Mouse (Mus musculus) cerebellum, adult 9-10 months (tissue): ENCODE results near the gene Ppp1r13b.

ENCODE experiments used
- DNase-seq: peaks from one replicate; pipeline ENCODE4 v3.0.0; 2022

Ppp1r13b gene

GRCm38 (mm10) chr12:111916514-111917217, 8.8 kb upstream of the Ppp1r13b start:
- no peak for DNase-seq

- no peak for DNase-seq
Observed at GRCm38 (mm10) chr12:111915781-111916180, 7.9 kb upstream of the Ppp1r13b start.

GRCm38 (mm10) chr12:111914031-111914430, 6.1 kb upstream of the Ppp1r13b start:
- DNase-seq: no peak

DNA sequence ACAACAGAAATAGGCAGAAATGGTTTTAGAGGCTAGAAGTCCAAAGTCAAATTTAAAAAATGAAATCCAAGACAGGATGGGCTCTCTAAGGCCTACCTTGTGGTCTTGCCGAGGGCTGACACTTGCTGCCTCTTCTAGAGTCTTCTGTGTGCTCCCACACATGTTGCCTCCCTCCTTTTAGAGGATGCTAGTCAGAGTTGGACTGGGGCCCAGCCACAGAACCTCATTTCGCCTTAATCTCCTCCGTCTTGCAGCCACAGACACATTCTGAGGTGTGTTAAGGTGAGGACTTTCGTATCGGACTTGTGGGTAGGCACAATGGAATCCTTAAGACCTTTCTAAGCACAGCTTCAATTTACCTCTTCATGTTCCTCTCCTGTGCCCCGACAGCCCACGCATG, 4.9 kb upstream of the Ppp1r13b start:
- no peak for DNase-seq

DNA sequence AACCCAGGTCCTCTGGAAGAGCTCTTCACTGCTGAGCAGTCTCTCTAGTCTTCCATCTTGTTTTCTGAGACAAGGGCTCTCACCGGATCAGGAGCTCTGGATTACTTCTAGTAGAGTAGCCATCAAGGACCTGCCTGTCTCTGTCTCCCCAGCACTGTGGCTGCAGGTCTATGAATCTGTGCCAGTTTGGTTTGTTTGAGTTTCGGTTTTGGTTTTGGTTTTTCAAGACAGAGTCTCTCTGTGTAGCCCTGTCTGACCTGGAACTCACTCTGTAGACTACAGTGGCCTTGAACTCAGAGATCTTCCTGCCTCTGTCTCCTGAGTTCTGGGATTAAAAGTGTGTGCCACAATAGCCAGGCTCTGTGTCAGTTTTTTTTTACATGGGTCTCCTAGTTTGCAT, 3.9 kb upstream of the Ppp1r13b start:
- no peak for DNase-seq

- DNase-seq: no peak
Observed at GRCm38 (mm10) chr12:111911171-111911760, 3.4 kb upstream of the Ppp1r13b start.

DNA sequence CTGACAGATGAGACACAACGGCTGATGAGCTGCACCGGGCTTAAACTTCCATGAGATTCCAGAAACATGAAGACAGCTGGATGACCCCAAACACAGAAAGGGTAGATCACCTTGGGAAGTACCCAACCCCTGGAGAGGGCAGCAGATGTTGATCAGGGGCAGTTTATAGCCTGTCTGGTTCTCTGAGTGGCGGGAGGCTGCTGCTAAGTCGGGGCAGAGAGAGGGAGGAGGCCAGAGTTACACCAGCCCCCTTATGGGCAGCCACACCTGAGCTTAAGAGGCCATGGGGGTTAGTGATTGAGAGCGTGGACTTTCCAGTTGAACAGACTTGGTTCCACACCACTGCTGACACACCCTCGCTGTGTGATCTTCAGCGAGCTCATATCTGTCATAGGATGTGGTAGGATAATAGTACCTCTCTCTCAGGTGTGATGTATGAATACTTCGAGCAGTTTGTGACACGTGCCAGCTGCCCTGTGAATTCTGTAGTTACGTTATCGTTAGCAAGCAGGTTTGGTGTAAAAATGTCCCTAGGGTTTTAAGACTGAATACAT, 1.2 kb upstream of the Ppp1r13b start:
- peak; percentile 57 for DNase-seq

GRCm38 (mm10) chr12:111907421-111907891, 454 bp downstream of the Ppp1r13b start:
- DNase-seq: peak; percentile 71

DNA sequence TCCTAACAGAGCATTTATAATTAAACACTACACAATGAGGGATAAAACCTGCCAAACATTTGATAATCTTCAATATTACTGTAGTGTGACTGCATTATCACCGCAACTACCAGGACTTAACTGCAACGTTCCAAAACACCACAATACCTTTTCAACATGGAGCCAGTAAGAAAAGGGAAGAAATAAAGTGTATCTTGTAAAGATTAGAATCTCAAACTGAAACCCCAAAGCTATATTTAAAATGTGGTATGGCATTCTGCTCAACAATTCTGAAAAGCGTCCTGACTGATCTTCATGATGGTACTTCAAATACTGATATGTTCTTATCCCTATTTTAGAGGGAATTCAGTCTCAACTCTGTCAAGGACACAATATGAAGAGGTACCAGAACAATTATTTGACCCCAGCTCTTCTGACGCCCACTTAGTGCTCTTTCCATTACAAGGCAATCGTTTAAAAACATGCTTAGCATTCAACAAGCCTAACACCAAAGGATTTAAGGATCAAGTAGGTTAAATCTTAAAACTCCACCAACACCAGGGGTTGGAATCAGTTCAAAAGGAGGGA, 1.5 kb downstream of the Ppp1r13b start:
- peak; percentile 54 for DNase-seq

- no peak for DNase-seq
Observed at GRCm38 (mm10) chr12:111902488-111902887, 5.4 kb downstream of the Ppp1r13b start.

GRCm38 (mm10) chr12:111901105-111901875, 6.6 kb downstream of the Ppp1r13b start:
- no peak for DNase-seq

DNA sequence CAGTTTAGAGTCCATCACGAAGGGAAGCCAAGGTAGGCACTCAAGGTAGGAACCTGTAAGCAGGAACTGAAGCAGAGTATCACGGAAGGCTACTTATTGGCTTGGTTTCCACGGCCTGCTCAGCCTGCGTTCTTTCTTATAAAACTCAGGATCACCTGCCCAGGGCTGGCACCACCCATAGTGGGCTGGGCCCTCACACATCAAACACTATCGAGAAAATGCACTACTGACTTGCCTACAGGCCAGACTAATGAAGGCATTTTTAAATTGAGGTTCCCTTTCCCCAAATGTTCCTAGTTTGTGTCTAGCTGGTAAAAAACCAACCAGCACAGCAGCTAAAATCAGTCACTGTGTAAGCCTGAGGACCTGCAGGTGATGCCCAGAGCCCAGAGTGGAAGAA, 8.3 kb downstream of the Ppp1r13b start:
- DNase-seq: no peak

DNA sequence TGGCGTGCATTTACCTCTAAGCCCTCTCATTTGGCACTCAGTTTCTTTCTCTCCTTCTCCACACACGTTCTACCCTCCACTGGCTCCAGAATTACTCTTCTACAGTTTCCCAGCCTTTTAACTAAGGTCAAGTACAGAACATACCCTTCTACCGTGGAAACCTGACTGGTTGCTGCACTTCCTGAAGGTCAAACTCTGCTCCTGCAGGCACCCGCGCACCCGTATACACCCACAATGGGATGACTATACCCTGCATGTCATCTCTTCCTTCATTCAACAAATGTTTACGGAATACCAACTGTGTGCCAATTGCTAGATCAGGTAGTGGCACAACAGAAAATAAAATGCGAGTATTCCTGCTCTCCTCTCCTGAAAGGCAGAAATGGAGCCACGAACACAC, 9.2 kb downstream of the Ppp1r13b start:
- no peak for DNase-seq

- DNase-seq: no peak
Observed at GRCm38 (mm10) chr12:111896908-111897661, 10.8 kb downstream of the Ppp1r13b start.

DNA sequence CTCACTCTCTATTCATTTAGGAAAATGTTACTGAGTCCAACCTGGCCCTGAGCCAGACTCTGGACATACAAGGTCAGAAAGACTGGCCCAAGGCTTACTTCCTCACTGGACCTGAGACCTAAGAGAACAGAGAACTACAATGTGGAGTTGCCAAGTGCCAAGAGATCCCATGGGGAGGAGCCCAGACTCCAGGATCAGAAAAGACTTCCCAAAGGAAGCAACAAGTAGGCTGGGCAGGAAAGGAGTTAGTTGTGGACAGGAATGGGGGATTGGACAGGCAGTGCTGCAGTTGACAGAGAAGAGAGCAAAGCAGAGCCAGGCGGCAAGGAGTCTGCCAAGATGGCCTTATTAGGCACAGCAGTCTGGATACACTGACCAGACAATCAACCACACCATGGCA, 13.8 kb downstream of the Ppp1r13b start:
- no peak for DNase-seq

GRCm38 (mm10) chr12:111892981-111893380, 14.9 kb downstream of the Ppp1r13b start:
- DNase-seq: no peak

DNA sequence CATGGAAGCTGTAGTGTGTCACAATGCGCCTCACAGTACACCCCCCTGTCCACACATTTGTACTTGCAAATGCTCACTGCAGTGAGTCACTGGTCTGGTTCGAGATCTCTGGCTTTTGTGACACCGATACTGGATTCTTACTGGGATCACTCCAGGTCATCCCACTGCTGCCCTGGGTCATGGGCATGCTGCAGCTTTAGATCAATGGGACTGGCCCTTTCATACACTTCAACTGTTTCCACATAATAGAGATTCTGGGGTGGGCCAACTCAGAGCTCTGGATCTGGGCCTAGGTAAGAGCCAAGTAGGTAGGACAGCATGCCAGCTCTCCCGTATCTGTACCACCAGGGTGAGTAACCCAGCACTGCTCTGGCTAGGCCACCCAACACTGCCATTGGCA, 16.1 kb downstream of the Ppp1r13b start:
- no peak for DNase-seq

- DNase-seq: no peak
Observed at GRCm38 (mm10) chr12:111889251-111889650, 18.7 kb downstream of the Ppp1r13b start.

GRCm38 (mm10) chr12:111888303-111888864, 19.5 kb downstream of the Ppp1r13b start:
- DNase-seq: no peak

DNA sequence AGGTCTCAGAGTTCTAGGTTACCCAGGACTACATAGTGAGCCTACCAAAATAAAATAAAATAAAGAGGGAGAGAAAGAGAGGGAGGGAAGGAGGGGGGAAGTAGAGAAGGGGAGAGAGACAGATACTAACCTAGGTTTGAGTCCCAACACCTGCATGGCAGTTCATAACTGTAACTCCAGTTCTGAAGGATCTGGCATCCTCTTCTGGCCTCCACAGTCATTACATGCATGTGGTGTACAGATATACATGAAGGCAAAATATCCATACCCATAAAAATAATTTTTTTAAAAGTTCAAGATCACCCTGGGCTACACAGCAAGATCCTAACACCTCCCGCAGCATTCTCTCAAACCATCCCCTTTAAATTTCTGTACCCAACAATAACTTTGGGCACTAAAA, 20.9 kb downstream of the Ppp1r13b start:
- no peak for DNase-seq

DNA sequence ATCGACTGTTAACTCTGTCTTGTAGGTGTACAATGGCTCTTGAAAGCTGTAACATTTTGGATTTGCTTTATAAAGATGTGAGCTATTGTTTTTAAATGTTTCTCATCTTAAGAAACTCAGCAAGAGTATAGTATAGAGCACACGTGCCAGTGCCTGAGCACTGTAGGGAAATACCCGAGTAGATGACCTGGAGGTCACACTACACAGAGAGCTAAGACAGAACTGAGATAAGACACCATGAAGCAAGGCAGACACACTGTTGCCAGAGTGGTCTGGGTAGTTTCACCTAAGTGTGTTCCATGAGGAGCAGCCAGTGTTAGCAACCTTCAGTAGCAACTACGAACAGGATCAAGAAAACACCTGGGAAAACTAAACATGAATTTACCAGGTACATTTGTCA, 25.1 kb downstream of the Ppp1r13b start:
- no peak for DNase-seq

DNA sequence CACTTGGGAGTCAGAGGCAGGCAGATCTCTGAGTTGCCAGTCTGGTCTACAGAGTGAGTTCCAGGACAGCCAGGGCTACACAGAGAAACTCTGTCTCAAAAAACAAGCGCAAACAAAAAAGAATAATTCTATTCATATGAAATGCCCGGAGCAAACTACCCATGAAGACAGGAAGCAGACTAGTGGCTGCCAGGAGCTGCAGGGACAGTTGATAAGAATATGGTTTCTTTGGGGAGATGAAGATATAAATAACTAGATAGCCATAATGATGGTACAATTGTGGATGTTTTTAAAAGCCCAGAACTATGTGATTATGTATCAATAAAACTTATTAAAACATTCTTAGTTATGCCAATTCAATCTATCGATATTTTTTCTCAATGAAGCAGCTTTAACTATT, 25.9 kb downstream of the Ppp1r13b start:
- DNase-seq: no peak
